Mouse (Mus musculus) C2C12 (cell line): ENCODE measurements around the gene Pdlim1. TPM values are rescaled to one million over a fixed set of nuclear protein-coding genes. Genes with fewer than 3 reads are reported as not detected.
A peak's percentile ranks its signal among the peaks of the same experiment; 100 is the strongest.
"Not testable (repeated sequence)": the region's sequence is repeated elsewhere in the genome, so short reads cannot be mapped to it uniquely, and the experiment has no call there.

ENCODE experiments used
- H3K27me3 ChIP-seq: one replicate; pipeline ENCODE4 v1.6.1; 2011; ENCODE audit not compliant: control insufficient read depth, insufficient read depth, insufficient read length
- H3K36me3 ChIP-seq: one replicate; pipeline ENCODE4 v1.6.1; 2011; ENCODE audit not compliant: control insufficient read depth, insufficient read depth
- H3K4me3 ChIP-seq: one replicate; pipeline ENCODE4 v1.5.1; 2011; ENCODE audit warnings: mild to moderate bottlenecking, control low read depth; ENCODE audit not compliant: poor library complexity, insufficient read depth, severe bottlenecking
- H3K79me2 ChIP-seq: one replicate; pipeline ENCODE4 v1.6.1; 2011; ENCODE audit not compliant: control insufficient read depth, insufficient read depth
- H3K79me3 ChIP-seq: one replicate; pipeline ENCODE4 v1.6.1; 2011; ENCODE audit warnings: low read depth, control low read depth
- H3ac ChIP-seq: one replicate; pipeline ENCODE3; 2011; ENCODE audit warnings: low read depth; ENCODE audit not compliant: control insufficient read depth, insufficient read length
- CEBPB ChIP-seq: IDR thresholded peaks from one replicate; pipeline ENCODE4 v1.6.1; 2011; ENCODE audit warnings: low read depth, mild to moderate bottlenecking, control low read depth, moderate library complexity
- CTCF ChIP-seq: IDR thresholded peaks from one replicate; pipeline ENCODE4 v1.5.1; 2011; ENCODE audit not compliant: control insufficient read depth, insufficient read depth, insufficient read length
- FOSL1 ChIP-seq: IDR thresholded peaks from one replicate; pipeline ENCODE4 v1.8.0; 2011; ENCODE audit warnings: mild to moderate bottlenecking, low read length; ENCODE audit not compliant: poor library complexity, insufficient read depth, severe bottlenecking
- MAX ChIP-seq: IDR thresholded peaks from one replicate; pipeline ENCODE4 v1.6.1; 2011; ENCODE audit warnings: mild to moderate bottlenecking, control low read depth
- MYOD1 ChIP-seq: IDR thresholded peaks from one replicate; pipeline ENCODE4 v1.6.1; 2011; ENCODE audit warnings: low read depth; ENCODE audit not compliant: control insufficient read depth, insufficient read length
- MYOG ChIP-seq: IDR thresholded peaks from one replicate; pipeline ENCODE4 v1.6.1; 2011; ENCODE audit not compliant: control insufficient read depth, insufficient read length; ENCODE audit errors: extremely low read depth
- USF1 ChIP-seq: IDR thresholded peaks from one replicate; pipeline ENCODE4 v1.6.1; 2011; ENCODE audit warnings: low read depth, mild to moderate bottlenecking, control low read depth, moderate library complexity
- polyA plus RNA-seq: library from polyadenylated mRNA; unstranded; fragments of >200 nt; fragmentation: generic; extraction: Trizol; gene quantifications from one replicate; pipeline ENCODE4 v1.2.1, GENCODE M21; 2012; ENCODE audit warnings: missing spikeins

Pdlim1 gene
- polyA plus RNA-seq, 1 experiment: 198 TPM

DNA sequence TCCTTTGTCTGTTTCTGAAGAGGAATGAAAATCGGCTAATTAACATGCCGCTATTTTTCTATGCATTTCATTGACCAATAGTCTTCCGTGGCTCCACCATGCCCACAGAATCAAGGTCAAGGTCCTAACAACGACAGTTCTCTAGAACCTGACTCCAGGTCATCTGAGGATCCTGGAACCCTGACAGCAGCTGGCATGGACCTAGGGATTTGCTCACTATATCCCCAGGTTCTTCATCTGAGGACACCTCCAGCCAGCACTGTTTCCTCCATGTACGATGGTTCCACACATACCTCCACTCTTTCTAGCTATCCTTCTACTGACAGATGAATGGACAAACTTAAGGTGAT, 45.9 kb downstream of the Pdlim1 start:
- Histone ChIP-seq H3K27me3 (no peaks in the 10 kb centered on the region), H3K79me3 (no peaks in the 10 kb centered on the region), H3K4me3 (no peak overlapping the region), H3ac (no peak overlapping the region), H3K79me2 (no peaks in the 10 kb centered on the region), H3K36me3 (peaks cover 44% of the 10 kb centered on the region)
- TF ChIP-seq CEBPB: no peak
- no peak for TF ChIP-seq MYOD1
- no peak for TF ChIP-seq CTCF
- no peak for TF ChIP-seq MYOG
- TF ChIP-seq MAX: no peak

DNA sequence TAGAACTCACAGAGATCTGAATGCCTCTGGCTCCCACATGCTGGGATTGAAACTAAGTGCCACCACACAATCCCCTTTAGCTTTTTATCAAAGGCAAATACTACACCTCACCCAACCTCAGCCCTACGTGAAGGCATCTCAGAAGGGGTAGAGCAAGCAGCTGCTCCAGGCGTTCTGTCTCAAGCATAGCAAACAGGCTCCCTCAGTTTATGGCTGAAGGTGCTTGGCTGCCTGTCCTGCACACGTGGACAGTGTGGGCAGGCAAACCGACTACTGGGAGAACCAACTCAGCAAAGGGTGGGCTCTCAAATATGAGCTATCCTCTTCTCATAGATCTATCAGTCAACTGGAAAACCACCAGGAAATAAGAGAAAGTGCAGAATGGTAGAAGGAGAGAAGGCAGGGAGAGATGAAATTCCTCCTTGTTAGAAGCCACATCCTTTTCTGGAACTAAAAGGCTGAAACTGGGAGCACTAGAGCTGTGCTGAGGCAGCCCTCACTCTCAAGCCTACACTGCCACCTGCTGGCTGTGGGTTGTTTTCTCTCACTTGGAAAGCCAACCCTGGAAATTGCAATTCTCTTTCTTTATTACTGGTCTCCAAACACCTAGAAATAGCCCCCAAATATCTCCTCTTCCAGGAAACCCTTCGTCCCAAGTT, 46.4 kb downstream of the Pdlim1 start:
- Histone ChIP-seq H3K27me3 (no peaks in the 10 kb centered on the region), H3ac (no peak overlapping the region), H3K4me3 (no peak overlapping the region), H3K79me2 (no peaks in the 10 kb centered on the region), H3K36me3 (peaks cover 40% of the 10 kb centered on the region), H3K79me3 (no peaks in the 10 kb centered on the region)
- peak; percentile 44 for TF ChIP-seq CTCF
- TF ChIP-seq FOSL1: no peak

DNA sequence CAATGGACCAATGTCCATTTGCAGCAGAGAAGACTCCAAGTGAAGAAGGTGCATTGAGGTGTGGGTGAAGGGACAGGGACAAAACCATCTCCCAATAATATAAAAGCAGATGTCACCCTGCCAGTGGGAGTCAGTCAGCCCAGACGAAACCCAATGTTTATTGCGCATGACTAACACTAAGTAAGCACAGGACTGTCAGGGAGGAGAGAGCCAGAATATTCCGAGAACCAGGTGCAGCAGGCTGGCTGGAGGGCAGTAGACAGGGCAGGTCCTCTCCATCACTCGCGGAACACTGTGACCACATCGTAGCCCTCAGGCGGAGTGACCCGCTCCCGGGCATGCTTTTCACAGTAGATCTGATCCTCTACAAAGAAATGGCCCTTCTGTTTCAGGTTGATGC, 49.3 kb downstream of the Pdlim1 start:
- not testable (repeated sequence) for H3K27me3 ChIP-seq, H3K79me3 ChIP-seq, H3K79me2 ChIP-seq, H3K4me3 ChIP-seq, H3ac ChIP-seq
- H3K36me3 ChIP-seq: peaks cover 27% of the 10 kb centered on the region

DNA sequence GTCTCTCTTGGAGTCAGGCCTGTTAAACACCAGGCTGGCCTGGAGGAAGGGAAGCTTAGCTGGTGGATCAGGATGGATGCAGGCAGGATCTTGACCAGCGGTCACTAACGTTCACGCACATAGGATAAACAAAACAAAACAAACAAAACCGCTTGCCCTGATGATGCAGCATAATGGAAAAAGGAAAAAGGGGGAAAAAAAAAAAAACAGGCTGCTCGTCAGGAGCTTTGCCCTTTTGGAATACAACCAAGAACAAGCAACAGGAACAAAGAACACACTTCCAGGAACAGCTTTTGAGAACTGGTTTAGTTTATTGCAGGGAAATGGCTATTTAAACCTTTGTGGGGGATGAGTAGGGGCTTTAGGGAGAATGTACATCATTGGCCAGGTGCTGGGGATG, 50.8 kb downstream of the Pdlim1 start:
- Histone ChIP-seq H3K36me3 (peaks cover 18% of the 10 kb centered on the region), H3ac (no peak overlapping the region)
- no peak for TF ChIP-seq USF1
- no peak for TF ChIP-seq CEBPB
- TF ChIP-seq FOSL1: no peak
- TF ChIP-seq CTCF: no peak
- TF ChIP-seq MYOG: no peak
- TF ChIP-seq MAX: no peak
- TF ChIP-seq MYOD1: no peak

DNA sequence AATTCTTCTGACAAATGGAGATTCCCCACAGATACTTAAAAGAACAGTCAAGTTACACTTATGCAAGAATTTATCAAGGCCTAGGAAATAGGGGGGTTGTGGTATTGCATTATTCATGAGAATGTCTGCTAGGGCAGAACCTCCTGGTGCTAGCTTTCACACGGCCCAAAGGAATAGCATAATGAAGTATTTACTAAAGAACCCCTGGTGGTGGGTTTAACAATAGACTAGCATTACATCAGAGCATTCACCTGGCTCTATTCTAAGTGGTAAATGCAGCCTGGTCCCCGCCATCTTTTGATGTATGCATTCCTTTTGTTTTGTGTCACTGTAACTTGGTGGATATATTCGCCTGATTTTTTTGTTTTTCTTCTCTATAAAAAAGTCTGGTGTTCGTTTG, 68.7 kb downstream of the Pdlim1 start:
- not testable (repeated sequence) for H3ac ChIP-seq, H3K27me3 ChIP-seq, H3K79me3 ChIP-seq, H3K36me3 ChIP-seq, H3K79me2 ChIP-seq, H3K4me3 ChIP-seq

More for the DNA sequence above, 50.8 kb downstream of the Pdlim1 start:
- no peaks in the 10 kb centered on the region for H3K27me3 ChIP-seq
- H3K79me2 ChIP-seq: no peaks in the 10 kb centered on the region
- H3K4me3 ChIP-seq: no peak overlapping the region
- no peaks in the 10 kb centered on the region for H3K79me3 ChIP-seq

- Histone ChIP-seq H3K27me3 (peaks cover 2% of the 10 kb centered on the region), H3K79me2 (no peaks in the 10 kb centered on the region), H3K4me3 (no peak overlapping the region), H3K79me3 (no peaks in the 10 kb centered on the region), H3K36me3 (no peaks in the 10 kb centered on the region), H3ac (no peak overlapping the region)
- TF ChIP-seq MAX: no peak
- no peak for TF ChIP-seq CTCF
- no peak for TF ChIP-seq CEBPB
- TF ChIP-seq FOSL1: no peak
- no peak for TF ChIP-seq MYOD1
- no peak for TF ChIP-seq MYOG
- TF ChIP-seq USF1: no peak
Measured at GRCm38 (mm10) chr19:40190596-40190995, 81.0 kb downstream of the Pdlim1 start.

DNA sequence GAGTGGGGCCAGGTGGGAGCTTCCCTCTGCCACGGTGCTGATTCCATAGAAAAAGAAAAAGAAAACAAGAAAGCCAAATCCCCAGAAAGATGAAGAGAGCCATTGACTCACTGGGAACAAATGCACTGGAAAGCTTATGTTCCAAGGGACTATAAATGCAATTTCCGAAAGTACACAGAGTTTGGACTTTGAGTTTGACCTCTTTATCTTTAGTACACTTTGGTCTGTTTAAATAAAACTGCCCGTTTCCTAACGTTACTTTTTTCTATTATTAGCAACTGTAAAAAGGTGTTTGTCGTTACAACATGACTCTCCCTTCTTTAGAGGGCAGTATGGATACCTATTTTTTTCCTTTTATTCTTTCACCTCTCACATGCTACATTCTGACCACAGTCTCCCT, 84.5 kb downstream of the Pdlim1 start, which contains the start of gene Cyp2c70:
Cyp2c70 (minus strand) TSS at position 174 of the 400 bp plus-strand sequence.
- no peaks in the 10 kb centered on the region for H3K36me3 ChIP-seq
- H3ac ChIP-seq: no peak within 1 kb of the TSS
- no peak within 1 kb of the TSS for H3K4me3 ChIP-seq
- no peak for TF ChIP-seq CTCF
- TF ChIP-seq CEBPB: no peak
- no peak for TF ChIP-seq FOSL1
- no peak for TF ChIP-seq USF1
- no peak for TF ChIP-seq MYOG
- no peak for TF ChIP-seq MYOD1
- TF ChIP-seq MAX: no peak
- no peaks in the 10 kb centered on the region for H3K79me3 ChIP-seq
- no peaks in the 10 kb centered on the region for H3K79me2 ChIP-seq
- peaks cover 3% of the 10 kb centered on the region for H3K27me3 ChIP-seq
